10 mouse cellular contexts compared by ENCODE assay signal in genomic region chr4:150901651-150902050, GRCm38 (mm10). TPM values are rescaled to one million over a fixed set of nuclear protein-coding genes. Genes with fewer than 3 reads are reported as not detected.
DNase-seq lines count a peak whose midpoint lies in the region; ATAC-seq lines count a peak whose summit lies in the region.
"Had no signal": no experiment of that assay in that cellular context is flagged by ENCODE, and none has a peak within 500 bp of the region (broad histone marks: within the 10 kb centered on the region; RNA-seq: fewer than 3 reads in every experiment).

No protein-coding gene starts in this region.

- no peaks in the 10 kb centered on the region for H3K9me3 ChIP-seq in forebrain, embryonic 10.5 days
- no peaks in the 10 kb centered on the region for H3K9me3 ChIP-seq in forebrain, embryonic 15.5 days
- no peaks in the 10 kb centered on the region for H3K9me3 ChIP-seq in heart, embryonic 16.5 days (replicated peaks; ENCODE audit: control insufficient read depth, low read length)
- H3K9me3 ChIP-seq: lung, embryonic 15.5 days had no signal

- H3K27me3 ChIP-seq in forebrain, embryonic 10.5 days (ENCODE audit: poor library complexity, severe bottlenecking): no peaks in the 10 kb centered on the region
- H3K27me3 ChIP-seq in forebrain, embryonic 15.5 days: no peaks in the 10 kb centered on the region
- H3K27me3 ChIP-seq in heart, embryonic 16.5 days (ENCODE audit: control insufficient read depth, insufficient read depth, low read length): no peaks in the 10 kb centered on the region
- H3K27me3 ChIP-seq: lung, embryonic 15.5 days; Patski had no signal

- peaks cover 93% of the 10 kb centered on the region for H3K36me3 ChIP-seq in forebrain, embryonic 10.5 days (replicated peaks)
- H3K36me3 ChIP-seq in forebrain, embryonic 15.5 days: peaks cover 80% of the 10 kb centered on the region
- H3K36me3 ChIP-seq in heart, embryonic 16.5 days (ENCODE audit: control insufficient read depth, insufficient read depth): peaks cover 35% of the 10 kb centered on the region

- H3K4me2 ChIP-seq in forebrain, embryonic 15.5 days (replicated peaks): no peak overlapping the region
- H3K4me2 ChIP-seq in heart, embryonic 16.5 days (ENCODE audit: low read depth, low read length): no peak overlapping the region
- H3K4me2 ChIP-seq: lung, embryonic 15.5 days had no signal

- DNase-seq in forebrain, embryonic 10.5 days (ENCODE audit: extremely low spot score, low spot score): peak; percentile 72
- DNase-seq in adrenal gland, adult 8-10 months: peak; percentile 70
- peak; percentile 57 for DNase-seq in embryo, embryonic 11.5 days (ENCODE audit: low read depth, low spot score)
- peak; percentile 80 to 83 for DNase-seq in layer of hippocampus, postnatal 10 days (ENCODE audit: low spot score in 2 of 2)
- DNase-seq in lung, postnatal 4 days: peak; percentile 73 to 84
- DNase-seq in spleen, adult 18-20 months: peak; percentile 46 to 75

- H3K9ac ChIP-seq in forebrain, embryonic 15.5 days (replicated peaks): no peak overlapping the region
- 0 out of 2 replicates have a peak overlapping the region, but pooled peaks have one; percentile 22 for H3K9ac ChIP-seq in heart, embryonic 16.5 days (ENCODE audit: low read length)
- H3K9ac ChIP-seq: lung, embryonic 15.5 days had no signal

- no peak overlapping the region for H3K4me3 ChIP-seq in forebrain, embryonic 10.5 days
- no peak overlapping the region for H3K4me3 ChIP-seq in forebrain, embryonic 15.5 days
- no peak overlapping the region for H3K4me3 ChIP-seq in heart, embryonic 16.5 days (ENCODE audit: low read length)
- H3K4me3 ChIP-seq: lung, embryonic 15.5 days had no signal

- ATAC-seq in forebrain, embryonic 15.5 days (replicated peaks): no peak
- ATAC-seq in heart, embryonic 16.5 days (replicated peaks; ENCODE audit: extremely low read depth, insufficient read depth, low FRiP score): peak; percentile 18; the same call in 1 of the 2 replicates
- ATAC-seq: Patski had no signal

- 61% methylated on average over 9 of the region's 9 CpGs for WGBS in forebrain, embryonic 10.5 days
- 54% methylated on average over 9 of the region's 9 CpGs for WGBS in forebrain, embryonic 15.5 days
- WGBS in heart, embryonic 16.5 days: 49% methylated on average over 9 of the region's 9 CpGs

- no peak overlapping the region for H3K27ac ChIP-seq in forebrain, embryonic 10.5 days
- H3K27ac ChIP-seq in forebrain, embryonic 15.5 days (replicated peaks): no peak overlapping the region
- H3K27ac ChIP-seq in heart, embryonic 16.5 days (ENCODE audit: low read length): peak overlapping the region; percentile 38; the same call in 1 of the 2 replicates
- H3K27ac ChIP-seq: lung, embryonic 15.5 days had no signal

- H3K4me1 ChIP-seq in forebrain, embryonic 10.5 days: 0 out of 2 replicates have a peak, but pooled peaks cover 4% of the 10 kb centered on the region
- H3K4me1 ChIP-seq in forebrain, embryonic 15.5 days: no peaks in the 10 kb centered on the region
- H3K4me1 ChIP-seq in heart, embryonic 16.5 days (ENCODE audit: control insufficient read depth, insufficient read depth, low read length): no peaks in the 10 kb centered on the region
- H3K4me1 ChIP-seq: lung, embryonic 15.5 days had no signal

RNA-seq across cellular contexts. Expression of gene Park7, which starts 12.6 kb away (rescaled TPM):
- 497 and 502 TPM in 2 replicates for polyA plus RNA-seq in forebrain, embryonic 10.5 days (2016; fragmentation: Nextera tagmentation; extraction: Ambion mirVana)
- polyA plus RNA-seq in forebrain, embryonic 15.5 days (2015; fragmentation: Nextera tagmentation; extraction: Ambion mirVana): 381 and 388 TPM in 2 replicates
- 100 to 1,000 TPM; 239 to 338 (median 269) TPM for total RNA-seq in adrenal gland, adult 8-10 months (2022)
- 331 and 367 TPM in 2 replicates for polyA plus RNA-seq in heart, embryonic 16.5 days (2015; fragmentation: Nextera tagmentation; extraction: Ambion mirVana)
- 100 to 1,000 TPM; 253 to 269 TPM for total RNA-seq in layer of hippocampus, postnatal 10 days (2021)

RNA-seq across cellular contexts. Expression of gene Tnfrsf9, which starts 12.7 kb away (rescaled TPM):
- 0.32 and 0.49 TPM in 2 replicates for polyA plus RNA-seq in forebrain, embryonic 10.5 days (2016; fragmentation: Nextera tagmentation; extraction: Ambion mirVana)
- polyA plus RNA-seq in forebrain, embryonic 15.5 days (2015; fragmentation: Nextera tagmentation; extraction: Ambion mirVana): 0.19 and 0.29 TPM in 2 replicates
- total RNA-seq in adrenal gland, adult 8-10 months (2022): under 1 TPM in 3 of 4 experiments, not detected in 1; 0.27 to 0.43 (median 0.28) TPM
- polyA plus RNA-seq in heart, embryonic 16.5 days (2015; fragmentation: Nextera tagmentation; extraction: Ambion mirVana): 2.7 and 2.9 TPM in 2 replicates
- total RNA-seq in layer of hippocampus, postnatal 10 days (2021): under 1 TPM; 0.38 to 0.39 TPM

RNA-seq across cellular contexts. Expression of gene Errfi1, which starts 47.9 kb away (rescaled TPM):
- 16.5 and 18.7 TPM in 2 replicates for polyA plus RNA-seq in forebrain, embryonic 10.5 days (2016; fragmentation: Nextera tagmentation; extraction: Ambion mirVana)
- polyA plus RNA-seq in forebrain, embryonic 15.5 days (2015; fragmentation: Nextera tagmentation; extraction: Ambion mirVana): 16.2 and 17.3 TPM in 2 replicates
- 10 to 100 TPM; 17.9 to 44.0 (median 29.8) TPM for total RNA-seq in adrenal gland, adult 8-10 months (2022)
- polyA plus RNA-seq in heart, embryonic 16.5 days (2015; fragmentation: Nextera tagmentation; extraction: Ambion mirVana): 12.8 and 13.9 TPM in 2 replicates
- total RNA-seq in layer of hippocampus, postnatal 10 days (2021): 10 to 100 TPM; 25.3 to 31.0 TPM
